Mouse (Mus musculus): Measurements from ENCODE around the gene Smim13.

Gene Smim13

GRCm38 (mm10) chr13:41291466-41291974 lies 41.9 kb downstream of the Smim13 start:
- no peak for DNase-seq (ENCODE audit: extremely low spot score)

GRCm38 (mm10) chr13:41293595-41293994 lies 44.0 kb downstream of the Smim13 start:
- DNase-seq (ENCODE audit: extremely low spot score) = peak; percentile 14

- DNase-seq (ENCODE audit: extremely low spot score) = no peak
Measured at GRCm38 (mm10) chr13:41295886-41296285, 46.2 kb downstream of the Smim13 start.

- DNase-seq (ENCODE audit: extremely low spot score) = no peak
Measured at GRCm38 (mm10) chr13:41296396-41296795, 46.8 kb downstream of the Smim13 start.

GRCm38 (mm10) chr13:41298533-41298932 lies 48.9 kb downstream of the Smim13 start:
- DNase-seq (ENCODE audit: extremely low spot score) = no peak

GRCm38 (mm10) chr13:41298996-41299395 lies 49.4 kb downstream of the Smim13 start:
- DNase-seq (ENCODE audit: extremely low spot score) = peak; percentile 32

- no peak for DNase-seq (ENCODE audit: extremely low spot score)
Measured at GRCm38 (mm10) chr13:41300037-41300436, 50.4 kb downstream of the Smim13 start.

- DNase-seq (ENCODE audit: extremely low spot score) = peak; percentile 72
Measured at GRCm38 (mm10) chr13:41302716-41303115, 53.1 kb downstream of the Smim13 start.

- no peak for DNase-seq (ENCODE audit: extremely low spot score)
Measured at GRCm38 (mm10) chr13:41320749-41321148, 71.1 kb downstream of the Smim13 start.

GRCm38 (mm10) chr13:41321433-41321832 lies 71.8 kb downstream of the Smim13 start:
- DNase-seq (ENCODE audit: extremely low spot score) = no peak

- no peak for DNase-seq (ENCODE audit: extremely low spot score)
Measured at GRCm38 (mm10) chr13:41324631-41325030, 75.0 kb downstream of the Smim13 start.

GRCm38 (mm10) chr13:41325346-41325745 lies 75.7 kb downstream of the Smim13 start:
- no peak for DNase-seq (ENCODE audit: extremely low spot score)

GRCm38 (mm10) chr13:41326134-41326533 lies 76.5 kb downstream of the Smim13 start:
- no peak for DNase-seq (ENCODE audit: extremely low spot score)

Data from embryo, embryonic 9.5 days (tissue).